Mouse (Mus musculus) liver, embryonic 12.5 days (tissue): ENCODE measurements around the gene Zfp189. TPM values are rescaled to one million over a fixed set of nuclear protein-coding genes. Genes with fewer than 3 reads are reported as not detected.

ENCODE experiments used
- ATAC-seq: fragments of 200-750 bp; cut with Nextera tagmentation; 2 replicates; pipeline ENCODE4 v1.8.0; 2017; ENCODE audit warnings: moderate number of reproducible peaks, mild to moderate bottlenecking, moderate library complexity
- H3K27ac ChIP-seq: fragments of 300-500 bp; sonication (generic); 2 replicates; pipeline ENCODE4 v1.5.1; 2016; ENCODE audit warnings: mild to moderate bottlenecking
- H3K27me3 ChIP-seq: fragments of 300-500 bp; sonication (generic); replicated peaks from 2 replicates; pipeline ENCODE4 v1.6.1; 2016; ENCODE audit warnings: mild to moderate bottlenecking, moderate library complexity
- H3K36me3 ChIP-seq: fragments of 300-500 bp; sonication (generic); 2 replicates; pipeline ENCODE4 v1.6.1; 2016; ENCODE audit warnings: mild to moderate bottlenecking, moderate library complexity
- H3K4me1 ChIP-seq: fragments of 300-500 bp; sonication (generic); 2 replicates; pipeline ENCODE4 v1.6.1; 2016
- H3K4me2 ChIP-seq: fragments of 300-500 bp; sonication (generic); 2 replicates; pipeline ENCODE4 v1.6.1; 2016; ENCODE audit warnings: mild to moderate bottlenecking, moderate library complexity
- H3K4me3 ChIP-seq: fragments of 300-500 bp; sonication (generic); 2 replicates; pipeline ENCODE4 v1.5.1; 2016; ENCODE audit warnings: mild to moderate bottlenecking, moderate library complexity
- H3K9ac ChIP-seq: fragments of 300-500 bp; sonication (generic); 2 replicates; pipeline ENCODE4 v1.6.1; 2016; ENCODE audit warnings: mild to moderate bottlenecking, moderate library complexity
- H3K9me3 ChIP-seq: fragments of 300-500 bp; sonication (generic); replicated peaks from 2 replicates; pipeline ENCODE4 v1.6.1; 2016; ENCODE audit warnings: mild to moderate bottlenecking, moderate library complexity
- WGBS: fragments of 180-500 bp; shearing (Covaris S2); methylation state at CpG from one replicate; pipeline ENCODE4 v1.1.7; 2016; ENCODE audit not compliant: insufficient replicate concordance; 5-methylcytosine and 5-hydroxymethylcytosine counted together
- polyA plus RNA-seq: library from polyadenylated mRNA; unstranded; fragments of >200 nt; fragmentation: Nextera tagmentation; extraction: Ambion mirVana; gene quantifications from 2 replicates; pipeline ENCODE4 v1.2.1, GENCODE M21; 2016

Zfp189 gene
- polyA plus RNA-seq, 1 experiment from 2014 or later, result 4.3 TPM

- Histone ChIP-seq H3K9me3 (no peaks in the 10 kb centered on the region), H3K9ac (no peak overlapping the region), H3K4me1 (no peaks in the 10 kb centered on the region), H3K27ac (no peak overlapping the region), H3K4me3 (no peak overlapping the region), H3K4me2 (no peak overlapping the region), H3K27me3 (no peaks in the 10 kb centered on the region), H3K36me3 (no peaks in the 10 kb centered on the region)
- 72% methylated on average over 2 of the region's 2 CpGs for WGBS
- no peak for ATAC-seq
Measured at GRCm38 (mm10) chr4:49546026-49546425, 25.1 kb downstream of the Zfp189 start.

- Histone ChIP-seq H3K4me2 (peak overlapping the region; percentile 5; the same call in 1 of the 2 replicates), H3K9me3 (no peaks in the 10 kb centered on the region), H3K27me3 (no peaks in the 10 kb centered on the region), H3K36me3 (no peaks in the 10 kb centered on the region), H3K4me1 (no peaks in the 10 kb centered on the region), H3K27ac (peak overlapping the region; percentile 46; the same call in 1 of the 2 replicates), H3K9ac (no peak overlapping the region), H3K4me3 (no peak overlapping the region)
- peak; percentile 72 for ATAC-seq
- 63% methylated on average over 6 of the region's 6 CpGs for WGBS
Measured at GRCm38 (mm10) chr4:49546873-49547543, 26.0 kb downstream of the Zfp189 start.

GRCm38 (mm10) chr4:49547544-49548219 is 26.7 kb downstream of the Zfp189 start:
- Histone ChIP-seq H3K4me3 (no peak overlapping the region), H3K4me2 (peak overlapping the region; percentile 18; the same call in 1 of the 2 replicates), H3K9ac (no peak overlapping the region), H3K36me3 (no peaks in the 10 kb centered on the region), H3K27me3 (no peaks in the 10 kb centered on the region), H3K4me1 (no peaks in the 10 kb centered on the region), H3K27ac (peak overlapping the region; percentile 23; the same call in 1 of the 2 replicates), H3K9me3 (no peaks in the 10 kb centered on the region)
- WGBS, result 67% methylated on average over 7 of the region's 7 CpGs
- ATAC-seq, result 0 out of 2 replicates have a peak, but pooled peaks have one; percentile 35

DNA sequence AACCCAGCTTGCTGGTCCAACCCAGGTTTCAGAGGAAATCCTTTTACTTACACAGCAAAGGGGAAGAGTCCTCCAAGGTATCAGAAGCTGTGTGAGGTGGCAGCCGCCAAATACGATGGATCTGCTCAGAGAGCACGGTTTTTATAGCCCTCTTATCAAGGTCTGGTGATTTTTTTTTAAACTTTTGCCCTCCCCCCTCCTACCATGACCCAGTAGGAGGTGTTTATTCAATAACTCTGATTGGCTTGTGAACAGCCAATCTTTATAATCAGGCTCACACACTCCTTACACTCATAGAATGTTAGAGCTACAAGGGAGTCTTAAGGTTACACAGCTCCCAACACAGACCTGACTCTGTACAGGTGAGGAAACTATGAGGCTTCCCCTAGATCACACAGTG is 28.4 kb downstream of the Zfp189 start, which contains the start of gene Aldob:
Gene Aldob (minus strand): TSS at position 164 of the 400 bp plus-strand sequence.
- no peak within 1 kb of the TSS for H3K4me3 ChIP-seq
- 35% methylated on average over 3 of the region's 3 CpGs for WGBS
- no peaks in the 10 kb centered on the region for H3K27me3 ChIP-seq
- H3K9ac ChIP-seq, result no peak within 1 kb of the TSS
- no peaks in the 10 kb centered on the region for H3K36me3 ChIP-seq
- 0 out of 2 replicates have a peak, but pooled peaks have one; percentile 12 for ATAC-seq
- H3K4me1 ChIP-seq, result no peaks in the 10 kb centered on the region
- peak within 1 kb of the TSS; percentile 23; the same call in 1 of the 2 replicates for H3K27ac ChIP-seq
- H3K4me2 ChIP-seq, result peak within 1 kb of the TSS; percentile 18; the same call in 1 of the 2 replicates
- H3K9me3 ChIP-seq, result no peaks in the 10 kb centered on the region

GRCm38 (mm10) chr4:49553380-49553779 is 32.4 kb downstream of the Zfp189 start:
- Histone ChIP-seq H3K4me3 (no peak overlapping the region), H3K4me2 (no peak overlapping the region), H3K36me3 (no peaks in the 10 kb centered on the region), H3K9me3 (no peaks in the 10 kb centered on the region), H3K9ac (no peak overlapping the region), H3K27ac (no peak overlapping the region), H3K27me3 (no peaks in the 10 kb centered on the region), H3K4me1 (no peaks in the 10 kb centered on the region)
- ATAC-seq, result 0 out of 2 replicates have a peak, but pooled peaks have one; percentile 44
- 65% methylated on average over 5 of the region's 5 CpGs for WGBS

- Histone ChIP-seq H3K9me3 (no peaks in the 10 kb centered on the region), H3K4me1 (no peaks in the 10 kb centered on the region)
Measured at GRCm38 (mm10) chr4:49557375-49557774, 36.4 kb downstream of the Zfp189 start.

DNA sequence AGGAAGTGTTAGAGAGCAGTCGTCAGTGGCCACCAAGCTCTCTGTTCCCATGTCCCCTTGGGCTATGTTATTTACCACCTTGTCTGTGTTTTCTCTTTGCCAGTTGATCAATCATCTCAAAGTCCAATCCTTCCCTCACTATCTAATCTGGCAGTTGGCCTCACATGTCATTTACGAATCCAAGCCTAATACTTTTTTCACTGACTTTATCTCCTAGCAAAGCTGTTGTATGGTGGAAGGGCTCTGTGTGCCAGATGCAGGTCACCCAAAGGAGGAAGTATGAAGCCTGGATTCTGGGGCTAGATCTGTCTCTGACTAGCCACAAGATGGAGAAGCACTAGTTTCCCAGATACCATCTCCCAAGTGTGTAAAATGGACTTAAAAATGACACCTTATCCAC is 37.2 kb downstream of the Zfp189 start:
- ATAC-seq, result no peak; the same call in 1 of the 2 replicates
- no peaks in the 10 kb centered on the region for H3K27me3 ChIP-seq
- no peak overlapping the region for H3K27ac ChIP-seq
- no peak overlapping the region for H3K4me3 ChIP-seq
- no peak overlapping the region for H3K4me2 ChIP-seq
- H3K4me1 ChIP-seq, result no peaks in the 10 kb centered on the region
- WGBS, result 24% methylated on average over 2 of the region's 2 CpGs
- no peaks in the 10 kb centered on the region for H3K36me3 ChIP-seq
- H3K9ac ChIP-seq, result no peak overlapping the region
- no peaks in the 10 kb centered on the region for H3K9me3 ChIP-seq

More at GRCm38 (mm10) chr4:49557375-49557774, 36.4 kb downstream of the Zfp189 start:
- H3K27ac ChIP-seq, result no peak overlapping the region
- ATAC-seq, result no peak
- H3K9ac ChIP-seq, result no peak overlapping the region
- 96% methylated on average over 7 of the region's 7 CpGs for WGBS
- H3K36me3 ChIP-seq, result no peaks in the 10 kb centered on the region
- H3K4me3 ChIP-seq, result no peak overlapping the region
- no peak overlapping the region for H3K4me2 ChIP-seq
- no peaks in the 10 kb centered on the region for H3K27me3 ChIP-seq

- H3K9ac ChIP-seq, result no peak overlapping the region
- WGBS, result 62% methylated on average over 20 of the region's 20 CpGs
- H3K4me2 ChIP-seq, result no peak overlapping the region
- H3K9me3 ChIP-seq, result no peaks in the 10 kb centered on the region
- H3K27ac ChIP-seq, result no peak overlapping the region
- no peaks in the 10 kb centered on the region for H3K4me1 ChIP-seq
- ATAC-seq, result 0 out of 2 replicates have a peak, but pooled peaks have one; percentile 37
- no peaks in the 10 kb centered on the region for H3K27me3 ChIP-seq
- H3K36me3 ChIP-seq, result no peaks in the 10 kb centered on the region
- H3K4me3 ChIP-seq, result no peak overlapping the region
Measured at GRCm38 (mm10) chr4:49559915-49560772, 39.2 kb downstream of the Zfp189 start.

DNA sequence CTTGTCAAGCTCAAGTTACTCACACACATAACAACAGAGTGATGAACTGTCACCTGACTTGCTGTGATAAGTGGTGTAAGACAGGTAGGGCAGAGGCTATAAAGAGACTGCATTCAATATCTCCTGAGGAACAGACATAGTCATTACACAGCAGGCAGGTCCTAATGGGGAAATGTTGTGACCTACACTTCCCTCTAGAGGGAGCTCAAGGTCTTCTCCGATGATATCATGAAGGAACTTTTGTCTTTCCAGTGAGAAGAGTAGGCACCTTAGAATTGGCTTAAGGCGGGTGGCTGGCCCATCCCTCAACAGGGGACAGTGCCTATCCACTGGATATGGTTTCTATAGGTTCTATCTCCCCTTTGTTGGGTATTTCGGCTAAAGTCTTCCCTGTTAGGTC is 46.6 kb downstream of the Zfp189 start:
- ATAC-seq, result peak; percentile 75
- H3K9ac ChIP-seq, result no peak overlapping the region
- H3K9me3 ChIP-seq, result no peaks in the 10 kb centered on the region
- 8% methylated on average over 3 of the region's 3 CpGs for WGBS
- H3K4me1 ChIP-seq, result 0 out of 2 replicates have a peak, but pooled peaks cover 4% of the 10 kb centered on the region
- H3K36me3 ChIP-seq, result no peaks in the 10 kb centered on the region
- no peak overlapping the region for H3K4me3 ChIP-seq
- no peak overlapping the region for H3K27ac ChIP-seq
- H3K4me2 ChIP-seq, result no peak overlapping the region
- no peaks in the 10 kb centered on the region for H3K27me3 ChIP-seq

DNA sequence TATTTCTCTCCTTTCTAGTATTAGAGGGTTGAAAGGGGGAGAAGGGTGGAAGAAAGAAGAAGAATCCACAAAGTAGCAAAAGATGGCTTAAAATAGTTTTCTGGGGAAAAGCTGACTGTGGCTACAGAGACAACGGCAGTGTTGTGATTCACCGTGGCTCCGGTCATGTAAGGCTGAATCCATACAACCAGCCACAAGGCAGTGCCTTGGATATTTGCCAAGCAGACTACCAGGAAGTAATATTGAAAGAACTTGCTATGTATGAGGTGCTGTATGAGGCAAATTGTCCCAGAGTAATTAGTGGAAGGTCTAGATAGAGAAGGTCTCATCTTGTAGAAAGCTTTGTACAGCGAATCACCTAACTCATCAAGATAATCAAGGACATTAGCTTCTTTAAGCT is 51.2 kb downstream of the Zfp189 start:
- H3K36me3 ChIP-seq, result no peaks in the 10 kb centered on the region
- no peak overlapping the region for H3K4me2 ChIP-seq
- no peak for ATAC-seq
- H3K4me1 ChIP-seq, result 0 out of 2 replicates have a peak, but pooled peaks cover 4% of the 10 kb centered on the region
- WGBS, result 77% methylated on average over 4 of the region's 4 CpGs
- no peaks in the 10 kb centered on the region for H3K9me3 ChIP-seq
- no peak overlapping the region for H3K4me3 ChIP-seq
- no peak overlapping the region for H3K9ac ChIP-seq
- no peak overlapping the region for H3K27ac ChIP-seq
- no peaks in the 10 kb centered on the region for H3K27me3 ChIP-seq
